Mouse (Mus musculus): ENCODE measurements around the gene Osbpl9. TPM values are rescaled to one million over a fixed set of nuclear protein-coding genes. Genes with fewer than 3 reads are reported as not detected.

Gene Osbpl9
- polyA plus RNA-seq, 1 experiment from 2014 or later = 75.8 TPM

DNA sequence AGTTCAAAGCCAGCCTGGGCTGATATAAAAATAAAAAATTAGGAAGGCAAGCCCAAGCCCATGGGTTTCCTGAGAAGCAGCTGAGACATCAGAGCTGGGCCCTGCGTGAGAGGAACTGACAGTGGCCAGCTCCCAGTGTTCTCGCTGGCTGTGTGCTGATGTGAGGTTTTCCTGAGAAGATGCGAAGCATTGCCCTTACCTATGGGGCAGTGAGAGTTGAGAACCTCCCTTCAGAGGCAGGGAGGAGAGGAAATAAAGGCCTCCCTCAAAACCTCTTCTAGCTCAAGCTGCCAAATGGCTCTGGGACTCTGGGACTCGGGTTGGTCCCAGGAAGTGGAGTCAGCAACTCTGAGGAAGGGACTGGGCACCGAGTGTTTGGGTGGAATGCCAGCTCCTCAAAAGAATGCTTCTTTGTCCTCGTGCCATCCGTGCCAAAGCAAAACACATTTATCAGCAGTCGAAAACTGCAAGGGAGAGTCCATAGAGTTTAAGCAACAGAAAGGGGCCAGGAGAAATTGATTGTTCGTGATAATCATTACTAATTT lies 32.8 kb upstream of the Osbpl9 start:
- WGBS = 83% methylated on average over 9 of the region's 9 CpGs
- Histone ChIP-seq H3K9me3 (ENCODE audit: control insufficient read depth, low read length) (no peaks in the 10 kb centered on the region), H3K27me3 (ENCODE audit: control insufficient read depth, insufficient read depth, low read length) (no peaks in the 10 kb centered on the region), H3K27ac (ENCODE audit: low read depth, low read length) (no peak overlapping the region), H3K4me1 (ENCODE audit: control insufficient read depth, insufficient read depth, low read length) (no peaks in the 10 kb centered on the region), H3K9ac (ENCODE audit: low read length) (no peak overlapping the region), H3K4me3 (ENCODE audit: low read depth, low read length) (no peak overlapping the region), H3K36me3 (ENCODE audit: control insufficient read depth, insufficient read depth, low read length) (no peaks in the 10 kb centered on the region), H3K4me2 (no peak overlapping the region)
- ATAC-seq (ENCODE audit: low FRiP score) (no peak), DNase-seq (ENCODE audit: low spot score, missing footprints) (no peak)

DNA sequence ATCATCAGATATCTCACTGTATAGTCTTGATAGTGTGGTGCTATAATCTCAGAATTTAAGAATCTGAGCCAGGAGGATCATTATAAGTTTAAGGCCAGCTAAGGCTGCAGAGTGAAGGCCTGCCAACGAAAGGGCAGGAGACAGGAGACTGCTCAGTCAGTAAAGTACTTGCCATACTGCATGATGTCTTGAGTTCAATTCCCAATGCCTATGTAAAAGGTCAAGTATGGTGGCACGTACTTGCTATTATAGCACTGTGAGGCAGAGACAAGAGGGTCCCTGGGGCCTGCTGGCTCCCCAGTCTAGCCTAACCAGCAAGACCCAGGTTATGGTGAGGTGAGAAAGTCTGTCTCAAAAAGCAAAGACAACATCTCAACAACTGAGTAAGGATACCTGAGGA lies 32.1 kb upstream of the Osbpl9 start, which contains the start of gene Calr4:
TSS of gene Calr4 (plus strand) at position 301 of the 400 bp plus-strand sequence.
- 78% methylated on average over 2 of the region's 2 CpGs for WGBS
- no peaks in the 10 kb centered on the region for H3K36me3 ChIP-seq (ENCODE audit: control insufficient read depth, insufficient read depth, low read length)
- H3K4me1 ChIP-seq (ENCODE audit: control insufficient read depth, insufficient read depth, low read length) = no peaks in the 10 kb centered on the region
- H3K9me3 ChIP-seq (ENCODE audit: control insufficient read depth, low read length) = no peaks in the 10 kb centered on the region
- no peaks in the 10 kb centered on the region for H3K27me3 ChIP-seq (ENCODE audit: control insufficient read depth, insufficient read depth, low read length)
- H3K4me2 ChIP-seq = no peak within 1 kb of the TSS
- H3K9ac ChIP-seq (ENCODE audit: low read length) = no peak within 1 kb of the TSS
- H3K27ac ChIP-seq (ENCODE audit: low read depth, low read length) = no peak within 1 kb of the TSS
- ATAC-seq (ENCODE audit: low FRiP score) (no peak), DNase-seq (ENCODE audit: low spot score, missing footprints) (no peak)
- no peak within 1 kb of the TSS for H3K4me3 ChIP-seq (ENCODE audit: low read depth, low read length)

- no peak for ATAC-seq (ENCODE audit: low FRiP score)
- H3K4me1 ChIP-seq (ENCODE audit: control insufficient read depth, insufficient read depth, low read length) = no peaks in the 10 kb centered on the region
- H3K9ac ChIP-seq (ENCODE audit: low read length) = no peak overlapping the region
- H3K4me3 ChIP-seq (ENCODE audit: low read depth, low read length) = no peak overlapping the region
- no peaks in the 10 kb centered on the region for H3K36me3 ChIP-seq (ENCODE audit: control insufficient read depth, insufficient read depth, low read length)
- no peaks in the 10 kb centered on the region for H3K9me3 ChIP-seq (ENCODE audit: control insufficient read depth, low read length)
- no peak overlapping the region for H3K4me2 ChIP-seq
- H3K27me3 ChIP-seq (ENCODE audit: control insufficient read depth, insufficient read depth, low read length) = no peaks in the 10 kb centered on the region
- H3K27ac ChIP-seq (ENCODE audit: low read depth, low read length) = no peak overlapping the region
- DNase-seq (ENCODE audit: low spot score, missing footprints) = no peak
- 61% methylated on average over 7 of the region's 7 CpGs for WGBS
Measured at GRCm38 (mm10) chr4:109229766-109230279, 27.8 kb upstream of the Osbpl9 start.

GRCm38 (mm10) chr4:109226071-109226470 lies 24.0 kb upstream of the Osbpl9 start:
- Histone ChIP-seq H3K4me2 (no peak overlapping the region), H3K4me1 (ENCODE audit: control insufficient read depth, insufficient read depth, low read length) (no peaks in the 10 kb centered on the region), H3K27ac (ENCODE audit: low read depth, low read length) (no peak overlapping the region), H3K36me3 (ENCODE audit: control insufficient read depth, insufficient read depth, low read length) (no peaks in the 10 kb centered on the region), H3K27me3 (ENCODE audit: control insufficient read depth, insufficient read depth, low read length) (no peaks in the 10 kb centered on the region), H3K4me3 (ENCODE audit: low read depth, low read length) (no peak overlapping the region), H3K9ac (ENCODE audit: low read length) (no peak overlapping the region), H3K9me3 (ENCODE audit: control insufficient read depth, low read length) (no peaks in the 10 kb centered on the region)
- no peak for ATAC-seq (ENCODE audit: low FRiP score)
- WGBS = 71% methylated on average over 5 of the region's 5 CpGs
- DNase-seq (ENCODE audit: low spot score, missing footprints) = no peak

DNA sequence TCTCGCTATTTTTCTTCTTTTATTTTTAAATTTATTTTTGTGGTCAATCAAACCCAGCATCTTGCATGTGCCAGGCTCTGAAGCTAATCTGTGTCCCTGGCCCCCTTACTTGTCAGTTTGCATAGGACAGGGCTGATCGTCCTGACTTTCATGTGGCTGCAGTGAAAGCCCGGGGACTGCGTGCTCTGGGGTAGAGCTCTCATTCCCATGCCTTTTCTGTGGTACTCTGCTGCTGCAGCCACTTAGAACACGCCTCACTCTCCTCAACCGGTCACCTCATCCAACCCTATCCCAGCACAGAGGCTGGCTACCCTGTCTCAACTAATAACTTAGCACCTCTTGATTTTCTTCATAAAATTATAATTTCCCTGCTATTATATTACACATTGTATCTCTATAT lies 23.5 kb upstream of the Osbpl9 start:
- Histone ChIP-seq H3K4me1 (ENCODE audit: control insufficient read depth, insufficient read depth, low read length) (no peaks in the 10 kb centered on the region), H3K9ac (ENCODE audit: low read length) (no peak overlapping the region), H3K27ac (ENCODE audit: low read depth, low read length) (no peak overlapping the region), H3K4me2 (no peak overlapping the region), H3K9me3 (ENCODE audit: control insufficient read depth, low read length) (no peaks in the 10 kb centered on the region), H3K36me3 (ENCODE audit: control insufficient read depth, insufficient read depth, low read length) (no peaks in the 10 kb centered on the region), H3K27me3 (ENCODE audit: control insufficient read depth, insufficient read depth, low read length) (no peaks in the 10 kb centered on the region), H3K4me3 (ENCODE audit: low read depth, low read length) (no peak overlapping the region)
- peak; percentile 44; the same call in 1 of the 2 replicates for ATAC-seq (ENCODE audit: low FRiP score)
- WGBS = 77% methylated on average over 6 of the region's 6 CpGs
- DNase-seq (ENCODE audit: low spot score, missing footprints) = no peak

- H3K27me3 ChIP-seq (ENCODE audit: control insufficient read depth, insufficient read depth, low read length) = no peaks in the 10 kb centered on the region
- 73% methylated on average over 13 of the region's 13 CpGs for WGBS
- no peaks in the 10 kb centered on the region for H3K36me3 ChIP-seq (ENCODE audit: control insufficient read depth, insufficient read depth, low read length)
- no peak overlapping the region for H3K27ac ChIP-seq (ENCODE audit: low read depth, low read length)
- H3K4me2 ChIP-seq = no peak overlapping the region
- no peak overlapping the region for H3K9ac ChIP-seq (ENCODE audit: low read length)
- H3K4me3 ChIP-seq (ENCODE audit: low read depth, low read length) = no peak overlapping the region
- ATAC-seq (ENCODE audit: low FRiP score) (peak; percentile 71; the same call in 1 of the 2 replicates), DNase-seq (ENCODE audit: low spot score, missing footprints) (no peak)
- H3K9me3 ChIP-seq (ENCODE audit: control insufficient read depth, low read length) = no peaks in the 10 kb centered on the region
- H3K4me1 ChIP-seq (ENCODE audit: control insufficient read depth, insufficient read depth, low read length) = no peaks in the 10 kb centered on the region
Measured at GRCm38 (mm10) chr4:109224762-109225552, 22.9 kb upstream of the Osbpl9 start.

GRCm38 (mm10) chr4:109222001-109222400 lies 19.9 kb upstream of the Osbpl9 start:
- DNase-seq (ENCODE audit: low spot score, missing footprints) (no peak), ATAC-seq (ENCODE audit: low FRiP score) (no peak)
- no peaks in the 10 kb centered on the region for H3K4me1 ChIP-seq (ENCODE audit: control insufficient read depth, insufficient read depth, low read length)
- no peak overlapping the region for H3K4me2 ChIP-seq
- WGBS = 91% methylated on average over 3 of the region's 3 CpGs
- no peak overlapping the region for H3K27ac ChIP-seq (ENCODE audit: low read depth, low read length)
- H3K4me3 ChIP-seq (ENCODE audit: low read depth, low read length) = no peak overlapping the region
- no peaks in the 10 kb centered on the region for H3K27me3 ChIP-seq (ENCODE audit: control insufficient read depth, insufficient read depth, low read length)
- no peaks in the 10 kb centered on the region for H3K36me3 ChIP-seq (ENCODE audit: control insufficient read depth, insufficient read depth, low read length)
- no peak overlapping the region for H3K9ac ChIP-seq (ENCODE audit: low read length)
- H3K9me3 ChIP-seq (ENCODE audit: control insufficient read depth, low read length) = no peaks in the 10 kb centered on the region

DNA sequence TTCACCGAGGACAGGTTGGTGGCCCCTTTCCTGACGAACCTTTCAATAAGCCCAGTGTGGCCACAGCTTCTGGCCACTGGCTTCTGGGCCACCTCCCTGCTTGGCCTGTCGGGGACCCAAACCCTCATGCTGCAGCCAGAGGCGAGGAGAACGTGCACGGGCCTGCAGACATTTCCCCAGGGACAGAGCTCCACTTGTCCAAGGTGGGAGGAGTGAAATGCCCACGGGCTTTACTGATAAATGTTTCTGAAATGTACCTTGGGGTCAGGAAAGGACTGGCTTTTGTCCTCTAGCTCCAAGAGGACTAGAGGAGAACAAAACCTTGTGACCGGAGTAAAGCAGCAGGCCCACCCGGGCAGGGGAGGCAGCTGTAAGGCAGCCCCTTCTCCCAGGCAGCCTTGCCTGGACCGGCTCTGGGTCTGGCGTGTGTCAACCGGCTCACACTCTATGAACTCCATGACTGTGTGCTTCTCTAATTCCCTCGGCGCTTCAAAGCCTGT lies 18.4 kb upstream of the Osbpl9 start:
- WGBS = 78% methylated on average over 14 of the region's 14 CpGs
- no peaks in the 10 kb centered on the region for H3K36me3 ChIP-seq (ENCODE audit: control insufficient read depth, insufficient read depth, low read length)
- H3K9ac ChIP-seq (ENCODE audit: low read length) = no peak overlapping the region
- no peak for ATAC-seq (ENCODE audit: low FRiP score)
- H3K9me3 ChIP-seq (ENCODE audit: control insufficient read depth, low read length) = no peaks in the 10 kb centered on the region
- H3K4me1 ChIP-seq (ENCODE audit: control insufficient read depth, insufficient read depth, low read length) = no peaks in the 10 kb centered on the region
- no peak for DNase-seq (ENCODE audit: low spot score, missing footprints)
- H3K27me3 ChIP-seq (ENCODE audit: control insufficient read depth, insufficient read depth, low read length) = no peaks in the 10 kb centered on the region
- no peak overlapping the region for H3K27ac ChIP-seq (ENCODE audit: low read depth, low read length)
- no peak overlapping the region for H3K4me3 ChIP-seq (ENCODE audit: low read depth, low read length)
- no peak overlapping the region for H3K4me2 ChIP-seq

- no peak for ATAC-seq (ENCODE audit: low FRiP score)
Measured at GRCm38 (mm10) chr4:109218008-109218407, 15.9 kb upstream of the Osbpl9 start.

More at GRCm38 (mm10) chr4:109218008-109218407, 15.9 kb upstream of the Osbpl9 start:
- WGBS = 76% methylated on average over 7 of the region's 7 CpGs
- Histone ChIP-seq H3K4me1 (ENCODE audit: control insufficient read depth, insufficient read depth, low read length) (no peaks in the 10 kb centered on the region), H3K27me3 (ENCODE audit: control insufficient read depth, insufficient read depth, low read length) (no peaks in the 10 kb centered on the region), H3K4me3 (ENCODE audit: low read depth, low read length) (no peak overlapping the region), H3K9me3 (ENCODE audit: control insufficient read depth, low read length) (no peaks in the 10 kb centered on the region), H3K36me3 (ENCODE audit: control insufficient read depth, insufficient read depth, low read length) (no peaks in the 10 kb centered on the region), H3K4me2 (no peak overlapping the region), H3K9ac (ENCODE audit: low read length) (no peak overlapping the region), H3K27ac (ENCODE audit: low read depth, low read length) (no peak overlapping the region)
- no peak for DNase-seq (ENCODE audit: low spot score, missing footprints)
